Mouse (Mus musculus): ENCODE results near the gene Itgb1bp2. TPM values are rescaled to one million over a fixed set of nuclear protein-coding genes. Genes with fewer than 3 reads are reported as not detected.
A peak's percentile ranks its signal among the peaks of the same experiment; 100 is the strongest.

Itgb1bp2 gene
- total RNA-seq (2012; rRNA removed) = 2.2 and 2.8 TPM in 2 replicates

DNA sequence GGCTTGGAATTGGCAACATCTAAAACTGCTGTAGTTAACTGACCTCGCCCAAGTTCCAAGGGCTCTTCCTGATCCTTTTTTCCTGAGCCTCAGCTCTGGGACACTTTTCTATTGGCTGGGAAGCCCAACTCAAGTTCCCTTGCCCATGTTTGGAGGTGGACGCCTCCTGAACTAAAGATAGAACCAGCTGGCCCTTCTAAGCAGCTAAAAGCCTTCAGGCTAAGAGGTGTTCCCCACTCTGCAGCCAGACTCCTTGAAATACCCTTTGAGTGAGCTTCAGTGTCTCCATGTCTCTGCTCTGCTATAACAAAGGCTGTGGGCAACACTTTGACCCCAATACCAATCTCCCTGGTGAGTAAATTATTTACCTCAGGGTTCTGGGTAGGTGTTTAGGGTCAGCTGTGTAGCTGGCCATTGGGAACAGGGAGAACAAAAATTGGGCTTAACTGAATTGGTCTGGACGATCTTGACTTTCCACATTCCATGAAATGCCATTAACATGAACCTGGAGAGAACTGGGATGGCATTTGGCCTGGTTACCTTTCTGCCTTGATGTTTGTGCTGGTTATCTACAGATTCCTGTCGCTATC, at the start of gene Itgb1bp2:
Gene Itgb1bp2 (plus strand): TSS at position 203 of the 590 bp plus-strand sequence.
- Histone ChIP-seq H3K9me3 (ENCODE audit: control insufficient read depth, insufficient read depth, low read depth, low read length) (no peaks in the 10 kb centered on the region), H3K4me3 (ENCODE audit: insufficient read depth in 1 of 2, low read depth in 1 of 2, low read length in 2 of 2, poor library complexity in 1 of 2, severe bottlenecking in 1 of 2) (no peak within 1 kb of the TSS), H3K36me3 (ENCODE audit: control insufficient read depth, insufficient read depth, low read length, poor library complexity, severe bottlenecking) (peaks cover 16% of the 10 kb centered on the region), H3K27ac (ENCODE audit: insufficient read depth, low read depth, low read length, poor library complexity, severe bottlenecking) (no peak within 1 kb of the TSS), H3K4me1 (ENCODE audit: control insufficient read depth in 2 of 2, insufficient read depth in 2 of 2, low read length in 2 of 2, poor library complexity in 1 of 2) (no peaks in the 10 kb centered on the region), H3K9ac (ENCODE audit: insufficient read depth, low read depth, low read length, poor library complexity, severe bottlenecking) (no peak within 1 kb of the TSS)
- no peak for DNase-seq (ENCODE audit: low read depth, low spot score)
- in situ Hi-C loops (cut with MboI; ENCODE audit: low sequenced_read_pairs in 2 of 2, unreplicated experiment in 2 of 2) = loop anchor here in 1 of 2 experiments (10.0 kb wide), 1 partner anchor 206 kb away; no protein-coding TSS in a partner anchor
- TF ChIP-seq HCFC1 (IDR thresholded peaks at IDR 0.05; ENCODE audit: borderline replicate concordance, insufficient read depth, low read length) (no peak), CHD2 (IDR thresholded peaks at IDR 0.05; ENCODE audit: low read depth, low read length) (no peak), ZC3H11A (IDR thresholded peaks at IDR 0.05; ENCODE audit: borderline replicate concordance, low read depth, low read length) (no peak), ZNF384 (IDR thresholded peaks at IDR 0.05; ENCODE audit: low read depth, low read length) (no peak), MAFK (IDR thresholded peaks at IDR 0.05; ENCODE audit: insufficient read depth, low read depth, low read length) (no peak)

GRCm38 (mm10) chrX:101418946-101419724, 29.8 kb upstream of the Itgb1bp2 start:
- Histone ChIP-seq H3K36me3 (ENCODE audit: control insufficient read depth, insufficient read depth, low read length, poor library complexity, severe bottlenecking) (peaks cover 14% of the 10 kb centered on the region), H3K27ac (ENCODE audit: insufficient read depth, low read depth, low read length, poor library complexity, severe bottlenecking) (peak overlapping the region; percentile 66), H3K9me3 (ENCODE audit: control insufficient read depth, insufficient read depth, low read depth, low read length) (no peaks in the 10 kb centered on the region), H3K4me1 (ENCODE audit: control insufficient read depth in 2 of 2, insufficient read depth in 2 of 2, low read length in 2 of 2, poor library complexity in 1 of 2) (peaks cover 0 to 3% of the 10 kb centered on the region in 2 experiments; a peak in 1 of 4 replicates), H3K9ac (ENCODE audit: insufficient read depth, low read depth, low read length, poor library complexity, severe bottlenecking) (peak overlapping the region; percentile 86), H3K4me3 (ENCODE audit: insufficient read depth in 1 of 2, low read depth in 1 of 2, low read length in 2 of 2, poor library complexity in 1 of 2, severe bottlenecking in 1 of 2) (peak overlapping the region; percentile 78 to 90)
- DNase-seq (ENCODE audit: low read depth, low spot score) = no peak
- in situ Hi-C loops (cut with MboI; ENCODE audit: low sequenced_read_pairs in 2 of 2, unreplicated experiment in 2 of 2) = no loop called here
- TF ChIP-seq HCFC1 (IDR thresholded peaks at IDR 0.05; ENCODE audit: borderline replicate concordance, insufficient read depth, low read length) = no peak
- no peak for TF ChIP-seq CHD2 (IDR thresholded peaks at IDR 0.05; ENCODE audit: low read depth, low read length)
- no peak for TF ChIP-seq MAFK (IDR thresholded peaks at IDR 0.05; ENCODE audit: insufficient read depth, low read depth, low read length)
- TF ChIP-seq ZC3H11A (IDR thresholded peaks at IDR 0.05; ENCODE audit: borderline replicate concordance, low read depth, low read length) = no peak
- TF ChIP-seq ZNF384 (IDR thresholded peaks at IDR 0.05; ENCODE audit: low read depth, low read length) = no peak

DNA sequence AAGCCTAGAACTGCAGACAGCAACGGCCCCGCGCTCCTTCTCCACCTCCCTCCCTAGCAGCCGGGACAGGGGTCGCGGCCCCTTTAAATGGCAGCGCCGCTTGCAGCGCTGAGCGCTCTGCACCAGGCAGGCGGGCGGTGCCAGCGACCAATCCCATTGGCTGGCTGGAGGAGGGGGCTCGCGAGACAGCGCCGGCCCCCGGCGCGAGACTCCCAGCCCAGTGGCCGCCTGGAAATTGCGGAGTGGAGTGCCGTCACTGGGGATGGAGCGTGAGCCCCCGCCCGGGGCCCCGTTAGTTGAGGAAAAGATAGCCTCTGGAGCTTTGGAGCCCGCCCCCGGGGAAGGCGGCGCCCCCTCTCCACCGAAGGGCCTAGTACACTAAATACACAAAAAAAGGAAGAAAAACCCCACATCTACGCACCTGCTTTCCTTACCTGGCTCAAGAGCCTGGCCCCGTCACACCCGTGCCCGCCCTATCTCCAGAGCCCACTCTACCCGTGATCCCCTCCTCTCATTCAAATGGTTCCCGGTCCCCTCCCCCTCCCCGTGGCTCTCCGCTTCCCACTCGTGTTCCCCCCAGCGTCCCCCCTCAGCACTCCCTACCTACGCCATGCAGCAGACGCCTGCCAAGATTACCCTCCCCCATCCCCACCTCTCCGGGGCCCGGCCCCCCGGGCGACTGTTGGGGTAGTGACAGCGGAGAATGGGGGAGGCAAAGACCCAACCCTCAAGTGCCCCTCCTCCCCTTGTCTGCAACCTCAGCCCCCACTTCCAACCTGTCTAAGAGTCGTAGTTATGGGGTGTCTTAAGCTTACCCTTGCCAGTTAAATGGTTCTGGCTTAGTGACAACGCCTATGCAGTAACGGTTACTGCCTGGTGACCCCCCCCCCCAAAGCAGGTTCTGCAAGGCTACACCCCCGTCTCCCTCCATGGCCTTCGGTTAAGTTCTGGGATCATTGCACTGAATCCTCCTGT, 28.9 kb upstream of the Itgb1bp2 start:
- Histone ChIP-seq H3K36me3 (ENCODE audit: control insufficient read depth, insufficient read depth, low read length, poor library complexity, severe bottlenecking) (peaks cover 11% of the 10 kb centered on the region), H3K9me3 (ENCODE audit: control insufficient read depth, insufficient read depth, low read depth, low read length) (no peaks in the 10 kb centered on the region), H3K4me3 (ENCODE audit: insufficient read depth in 1 of 2, low read depth in 1 of 2, low read length in 2 of 2, poor library complexity in 1 of 2, severe bottlenecking in 1 of 2) (peak overlapping the region; percentile 78 to 90), H3K9ac (ENCODE audit: insufficient read depth, low read depth, low read length, poor library complexity, severe bottlenecking) (peak overlapping the region; percentile 86), H3K4me1 (ENCODE audit: control insufficient read depth in 2 of 2, insufficient read depth in 2 of 2, low read length in 2 of 2, poor library complexity in 1 of 2) (peaks cover 0 to 3% of the 10 kb centered on the region in 2 experiments; a peak in 1 of 4 replicates), H3K27ac (ENCODE audit: insufficient read depth, low read depth, low read length, poor library complexity, severe bottlenecking) (peak overlapping the region; percentile 66)
- DNase-seq (ENCODE audit: low read depth, low spot score) = no peak
- in situ Hi-C loops (cut with MboI; ENCODE audit: low sequenced_read_pairs in 2 of 2, unreplicated experiment in 2 of 2) = no loop called here
- TF ChIP-seq CHD2 (IDR thresholded peaks at IDR 0.05; ENCODE audit: low read depth, low read length) = peak; percentile 95
- no peak for TF ChIP-seq ZC3H11A (IDR thresholded peaks at IDR 0.05; ENCODE audit: borderline replicate concordance, low read depth, low read length)

DNA sequence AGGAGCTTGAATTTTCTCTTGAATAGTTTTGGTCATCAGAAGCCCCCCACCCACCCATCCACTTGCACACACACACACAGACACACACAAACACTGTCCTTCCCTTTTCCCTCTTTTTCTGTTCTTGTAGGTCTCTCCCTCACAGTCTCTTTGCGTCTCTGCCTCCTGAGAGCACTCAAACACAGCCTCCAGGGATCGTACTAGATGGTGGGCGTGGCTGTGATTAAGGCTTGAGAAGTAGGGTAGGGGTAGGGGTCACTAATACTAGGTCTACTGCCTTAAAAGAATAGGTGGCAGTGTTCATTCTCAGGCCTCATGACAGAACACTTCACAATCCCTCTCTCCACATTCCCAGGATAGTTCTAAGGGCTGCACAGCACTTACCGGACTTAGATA, 28.2 kb upstream of the Itgb1bp2 start, which contains the start of gene Zmym3:
Gene Zmym3 (minus strand): TSS at position 150 of the 396 bp plus-strand sequence.
- no peak for TF ChIP-seq CHD2 (IDR thresholded peaks at IDR 0.05; ENCODE audit: low read depth, low read length)
- TF ChIP-seq ZC3H11A (IDR thresholded peaks at IDR 0.05; ENCODE audit: borderline replicate concordance, low read depth, low read length) = no peak
- TF ChIP-seq MAFK (IDR thresholded peaks at IDR 0.05; ENCODE audit: insufficient read depth, low read depth, low read length) = no peak
- DNase-seq (ENCODE audit: low read depth, low spot score) = no peak
- peak within 1 kb of the TSS; percentile 81 for H3K9ac ChIP-seq (ENCODE audit: insufficient read depth, low read depth, low read length, poor library complexity, severe bottlenecking)
- H3K36me3 ChIP-seq (ENCODE audit: control insufficient read depth, insufficient read depth, low read length, poor library complexity, severe bottlenecking) = peaks cover 4% of the 10 kb centered on the region; the same call in 1 of the 2 replicates
- in situ Hi-C loops (cut with MboI; ENCODE audit: low sequenced_read_pairs in 2 of 2, unreplicated experiment in 2 of 2) = no loop called here
- peak within 1 kb of the TSS; percentile 56; the same call in 1 of the 2 replicates for H3K27ac ChIP-seq (ENCODE audit: insufficient read depth, low read depth, low read length, poor library complexity, severe bottlenecking)
- H3K4me1 ChIP-seq (ENCODE audit: control insufficient read depth in 2 of 2, insufficient read depth in 2 of 2, low read length in 2 of 2, poor library complexity in 1 of 2) = peaks cover 0 to 3% of the 10 kb centered on the region in 2 experiments; a peak in 1 of 4 replicates
- H3K4me3 ChIP-seq (ENCODE audit: insufficient read depth in 1 of 2, low read depth in 1 of 2, low read length in 2 of 2, poor library complexity in 1 of 2, severe bottlenecking in 1 of 2) = peak within 1 kb of the TSS; percentile 78 to 90
- no peaks in the 10 kb centered on the region for H3K9me3 ChIP-seq (ENCODE audit: control insufficient read depth, insufficient read depth, low read depth, low read length)

Measured in ES-E14 (cell line).